Mouse (Mus musculus) liver, postnatal 0 days (tissue): Measurements from ENCODE around the gene Yme1l1. TPM values are rescaled to one million over a fixed set of nuclear protein-coding genes. Genes with fewer than 3 reads are reported as not detected.

Experiments used
- ATAC-seq: fragments of 200-750 bp; cut with Nextera tagmentation; 2 replicates; pipeline ENCODE4 v1.8.0; 2017; ENCODE audit warnings: mild to moderate bottlenecking, moderate library complexity
- DNase-seq: peaks from one replicate; pipeline ENCODE4 v3.0.0-alpha.2; 2016
- H3K27ac ChIP-seq: fragments of 300-500 bp; sonication (generic); 2 replicates; pipeline ENCODE4 v1.5.1; 2014; ENCODE audit warnings: antibody characterized with exemption, moderate library complexity, mild to moderate bottlenecking, low read depth
- H3K27me3 ChIP-seq: fragments of 300-500 bp; sonication (generic); 2 replicates; pipeline ENCODE4 v1.6.1; 2014; ENCODE audit warnings: low read length, control low read depth, mixed read lengths; ENCODE audit not compliant: insufficient read depth
- H3K36me3 ChIP-seq: fragments of 300-500 bp; sonication (generic); replicated peaks from 2 replicates; pipeline ENCODE4 v1.6.1; 2014; ENCODE audit warnings: mild to moderate bottlenecking, control low read depth, low read length, moderate library complexity, mixed read lengths; ENCODE audit not compliant: insufficient read depth
- H3K4me1 ChIP-seq: fragments of 300-500 bp; sonication (generic); 2 replicates; pipeline ENCODE4 v1.6.1; 2014; ENCODE audit warnings: antibody characterized with exemption, mild to moderate bottlenecking, control low read depth; ENCODE audit not compliant: insufficient read depth
- H3K4me2 ChIP-seq: fragments of 300-500 bp; sonication (generic); 2 replicates; pipeline ENCODE4 v1.6.1; 2014; ENCODE audit warnings: low read depth, mild to moderate bottlenecking, low read length, moderate library complexity, mixed read lengths
- H3K4me3 ChIP-seq: fragments of 300-500 bp; sonication (generic); 2 replicates; pipeline ENCODE4 v1.5.1; 2014; ENCODE audit warnings: low read depth, low read length
- H3K9ac ChIP-seq: fragments of 300-500 bp; sonication (generic); replicated peaks from 2 replicates; pipeline ENCODE4 v1.6.1; 2014; ENCODE audit warnings: mild to moderate bottlenecking, moderate library complexity
- H3K9me3 ChIP-seq: fragments of 300-500 bp; sonication (generic); 2 replicates; pipeline ENCODE4 v1.6.1; 2016; ENCODE audit warnings: mild to moderate bottlenecking, control low read depth, low read length, mixed read lengths
- CTCF ChIP-seq: sonication (generic); IDR thresholded peaks from 2 replicates; pipeline ENCODE4 v1.5.1; 2016; ENCODE audit warnings: antibody characterized with exemption, low read depth
- EP300 ChIP-seq: IDR thresholded peaks from 2 replicates; pipeline ENCODE4 v1.6.1; 2016; ENCODE audit warnings: antibody characterized with exemption, low read depth, mild to moderate bottlenecking
- WGBS: fragments of 180-500 bp; shearing (Covaris S2); extraction: QIAGEN DNeasy Blood & Tissue Kit; methylation state at CpG from one replicate; pipeline ENCODE4 v1.1.7; 2014; ENCODE audit not compliant: insufficient replicate concordance; 5-methylcytosine and 5-hydroxymethylcytosine counted together
- polyA plus RNA-seq: library from polyadenylated mRNA; unstranded; fragments of >200 nt; fragmentation: Nextera tagmentation; extraction: Ambion mirVana; gene quantifications from 2 replicates; pipeline ENCODE4 v1.2.1, GENCODE M21; 2015

Gene Yme1l1
- polyA plus RNA-seq, 1 experiment from 2014 or later = 23.3 TPM

DNA sequence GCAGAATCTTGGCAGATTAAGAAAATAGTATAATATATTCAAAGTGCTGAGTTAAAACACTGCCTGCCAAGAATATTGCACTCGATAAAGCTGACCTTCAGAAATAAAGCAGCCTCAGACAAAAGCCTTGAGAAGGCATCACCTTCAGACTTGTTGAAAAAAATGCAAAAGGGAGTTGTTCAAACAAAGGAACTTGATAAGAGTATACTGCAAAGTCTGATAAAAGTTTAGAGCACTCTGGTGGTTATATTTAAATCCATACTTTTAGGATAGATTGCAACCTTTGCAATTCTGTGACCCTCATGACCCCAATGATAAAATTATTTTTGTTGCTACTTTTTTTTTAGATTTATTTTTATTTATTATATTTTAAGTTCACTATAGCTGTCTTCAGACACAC is 44.9 kb downstream of the Yme1l1 start:
- H3K27ac ChIP-seq = no peak overlapping the region
- H3K4me1 ChIP-seq = no peaks in the 10 kb centered on the region
- DNase-seq (no peak), ATAC-seq (no peak)
- H3K4me2 ChIP-seq = no peak overlapping the region
- no peaks in the 10 kb centered on the region for H3K27me3 ChIP-seq
- H3K36me3 ChIP-seq = peaks cover 22% of the 10 kb centered on the region
- no peak overlapping the region for H3K9ac ChIP-seq
- TF ChIP-seq CTCF (no peak), EP300 (no peak)
- no peak overlapping the region for H3K4me3 ChIP-seq
- H3K9me3 ChIP-seq = no peaks in the 10 kb centered on the region
- WGBS = 51% methylated on average over 1 of the region's 1 CpGs

DNA sequence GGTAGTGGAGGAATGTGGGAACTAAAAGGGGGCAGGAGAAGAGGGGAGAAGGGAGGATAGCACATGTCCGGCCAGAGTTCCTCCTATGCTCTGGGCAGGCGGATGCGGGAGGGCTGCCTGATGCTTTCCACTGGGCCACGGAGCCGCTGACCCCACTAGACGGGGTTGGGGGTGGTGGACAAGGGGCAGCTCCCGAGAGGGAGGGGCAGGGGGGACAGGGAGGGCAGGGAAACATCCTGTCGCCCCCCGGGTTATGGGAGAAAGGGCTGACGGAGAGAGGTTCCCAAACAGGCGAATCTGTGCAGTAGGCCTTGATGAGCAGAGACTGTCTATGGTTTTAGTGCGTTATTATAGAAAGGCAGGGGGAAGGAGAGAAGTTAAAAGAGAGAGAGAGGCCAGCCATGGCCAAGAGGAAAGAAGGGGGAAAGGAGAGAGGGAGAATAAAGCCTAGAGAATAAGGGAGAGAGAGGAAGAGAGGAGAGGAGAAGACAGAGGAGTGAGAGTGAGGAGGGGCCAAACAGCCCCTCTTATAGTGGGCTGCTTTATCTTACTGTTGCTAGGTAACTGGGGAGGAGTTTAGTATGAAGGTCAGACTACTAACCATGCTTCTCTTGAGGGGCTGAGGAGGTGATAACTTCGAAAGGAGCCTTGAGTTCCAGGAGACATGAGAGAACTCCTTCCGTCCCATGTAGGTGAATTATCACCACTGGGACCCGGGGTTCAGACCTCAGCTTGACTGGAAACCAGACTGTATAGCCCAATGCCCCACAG is 46.9 kb downstream of the Yme1l1 start:
- Histone ChIP-seq H3K4me3 (no peak overlapping the region), H3K4me2 (no peak overlapping the region), H3K27me3 (no peaks in the 10 kb centered on the region), H3K9me3 (no peaks in the 10 kb centered on the region), H3K9ac (no peak overlapping the region), H3K36me3 (peaks cover 15% of the 10 kb centered on the region), H3K27ac (no peak overlapping the region), H3K4me1 (no peaks in the 10 kb centered on the region)
- DNase-seq (no peak), ATAC-seq (no peak)
- TF ChIP-seq CTCF (no peak), EP300 (no peak)
- WGBS = 64% methylated on average over 15 of the region's 15 CpGs

DNA sequence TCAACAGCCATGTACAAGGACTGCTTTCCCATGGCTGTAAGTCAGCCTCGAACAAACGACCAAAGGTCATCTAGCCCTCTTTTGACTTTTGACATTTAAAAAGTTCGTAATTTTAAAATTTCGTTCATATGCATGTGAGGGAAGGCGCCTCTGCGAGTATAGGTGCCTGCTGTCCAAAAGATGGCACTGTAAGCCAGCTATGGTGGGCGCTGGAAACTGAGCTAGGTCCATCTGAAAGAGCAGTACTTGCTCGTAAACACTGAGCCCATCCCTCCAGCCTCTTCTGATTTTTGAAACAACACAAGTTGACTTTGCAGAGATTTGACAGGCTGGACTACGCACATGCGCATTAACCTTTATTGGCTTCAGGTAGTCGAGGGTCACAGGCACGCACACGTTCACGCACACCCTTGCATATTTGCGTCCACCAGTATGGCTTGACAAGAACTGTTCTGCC is 50.9 kb downstream of the Yme1l1 start, which contains the start of gene 4931423N10Rik:
4931423N10Rik (plus strand) TSS at position 407 of the 457 bp plus-strand sequence.
- ATAC-seq = no peak
- Histone ChIP-seq H3K27me3 (no peaks in the 10 kb centered on the region), H3K9ac (no peak within 1 kb of the TSS), H3K4me2 (no peak within 1 kb of the TSS), H3K4me3 (no peak within 1 kb of the TSS), H3K9me3 (no peaks in the 10 kb centered on the region), H3K27ac (no peak within 1 kb of the TSS), H3K36me3 (no peaks in the 10 kb centered on the region), H3K4me1 (no peaks in the 10 kb centered on the region)
- no peak for DNase-seq
- peak; percentile 17; the same call in 1 of the 2 replicates for TF ChIP-seq CTCF
- TF ChIP-seq EP300 = no peak
- 73% methylated on average over 15 of the region's 15 CpGs for WGBS

DNA sequence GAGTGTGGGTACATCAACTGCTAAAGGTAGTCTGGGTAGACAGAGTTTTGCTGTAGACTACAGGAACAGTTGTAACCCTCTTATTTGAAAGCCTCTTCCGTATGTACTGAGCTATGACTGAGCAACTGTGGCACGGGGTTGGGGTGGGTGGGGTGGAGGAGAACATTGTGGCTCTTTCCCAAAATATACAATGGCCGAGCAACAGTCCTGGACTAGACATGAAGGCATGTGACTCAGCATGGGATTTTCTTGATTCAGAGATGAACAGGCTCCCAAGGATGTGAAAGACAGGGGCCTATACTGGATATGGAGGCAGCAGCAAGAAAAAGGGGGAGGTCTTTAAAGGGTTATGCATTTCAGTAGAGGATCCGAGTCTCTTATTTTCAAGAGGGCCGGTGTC is 57.5 kb downstream of the Yme1l1 start:
- 70% methylated on average over 5 of the region's 5 CpGs for WGBS
- H3K4me1 ChIP-seq = no peaks in the 10 kb centered on the region
- no peaks in the 10 kb centered on the region for H3K36me3 ChIP-seq
- no peak for ATAC-seq
- no peak overlapping the region for H3K27ac ChIP-seq
- no peak overlapping the region for H3K9ac ChIP-seq
- H3K9me3 ChIP-seq = no peaks in the 10 kb centered on the region
- TF ChIP-seq EP300 = no peak
- TF ChIP-seq CTCF = no peak
- no peak overlapping the region for H3K4me3 ChIP-seq
- H3K27me3 ChIP-seq = no peaks in the 10 kb centered on the region
- DNase-seq = no peak
- H3K4me2 ChIP-seq = no peak overlapping the region

DNA sequence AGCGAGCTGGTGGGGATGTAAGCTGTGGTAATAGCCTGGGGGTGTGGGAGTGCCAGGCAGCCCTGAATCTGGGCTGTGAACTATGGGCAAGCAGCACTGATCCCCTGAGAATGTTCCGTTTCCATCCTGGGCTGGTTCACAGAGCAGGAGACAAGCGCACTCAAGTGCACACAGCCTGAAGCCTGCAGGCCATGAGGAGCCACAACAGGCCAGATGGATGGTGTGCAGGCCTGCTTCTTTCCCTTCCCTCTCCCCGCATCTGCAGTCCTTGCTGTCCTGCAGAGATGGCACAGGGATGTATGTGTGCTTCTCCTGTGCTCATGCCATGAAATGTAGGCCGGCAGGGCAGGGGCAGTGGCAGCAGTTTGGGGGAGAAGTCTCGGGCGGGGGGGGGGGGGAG is 69.0 kb downstream of the Yme1l1 start:
- H3K27me3 ChIP-seq = no peaks in the 10 kb centered on the region
- no peak overlapping the region for H3K4me3 ChIP-seq
- ATAC-seq (no peak), DNase-seq (no peak)
- no peaks in the 10 kb centered on the region for H3K36me3 ChIP-seq
- TF ChIP-seq CTCF (no peak), EP300 (no peak)
- 71% methylated on average over 6 of the region's 7 CpGs for WGBS
- no peaks in the 10 kb centered on the region for H3K4me1 ChIP-seq
- no peak overlapping the region for H3K9ac ChIP-seq
- no peaks in the 10 kb centered on the region for H3K9me3 ChIP-seq
- no peak overlapping the region for H3K4me2 ChIP-seq
- H3K27ac ChIP-seq = no peak overlapping the region

DNA sequence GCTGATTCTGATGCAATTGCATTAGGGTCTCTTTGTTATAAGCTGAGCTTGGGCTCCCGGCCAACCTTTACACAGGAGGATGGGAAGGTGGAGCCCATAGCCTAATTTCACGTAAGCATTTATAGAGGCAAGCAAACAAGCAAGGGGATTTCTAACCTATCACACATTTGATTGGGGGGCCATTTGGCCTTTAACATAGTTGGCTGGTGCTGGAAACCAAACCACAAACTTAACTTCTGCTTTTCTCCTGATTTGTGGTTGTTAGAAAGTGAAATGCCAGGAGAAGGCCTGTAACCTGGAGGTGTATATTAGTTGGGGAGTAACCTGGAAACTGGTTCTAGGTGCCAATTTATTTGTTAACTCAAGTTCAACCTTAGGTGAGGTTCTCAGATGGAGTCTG is 72.3 kb downstream of the Yme1l1 start:
- no peaks in the 10 kb centered on the region for H3K9me3 ChIP-seq
- H3K27me3 ChIP-seq = peaks cover 6% of the 10 kb centered on the region; the same call in 1 of the 2 replicates
- no peak for ATAC-seq
- H3K4me3 ChIP-seq = no peak overlapping the region
- H3K9ac ChIP-seq = no peak overlapping the region
- TF ChIP-seq CTCF = no peak
- no peak for TF ChIP-seq EP300
- DNase-seq = no peak
- no peaks in the 10 kb centered on the region for H3K4me1 ChIP-seq
- no peak overlapping the region for H3K27ac ChIP-seq
- no peaks in the 10 kb centered on the region for H3K36me3 ChIP-seq
- H3K4me2 ChIP-seq = no peak overlapping the region
- WGBS = 48% methylated on average over 2 of the region's 2 CpGs
